In genomic region chr1:59247602-59248001, GRCm38 (mm10) we compare ENCODE assay signal across 9 mouse cellular contexts. TPM values are rescaled to one million over a fixed set of nuclear protein-coding genes. Genes with fewer than 3 reads are reported as not detected.
DNase-seq lines count a peak whose midpoint lies in the region; ATAC-seq and TF ChIP-seq lines count a peak whose summit lies in the region.
"Had no signal": no experiment of that assay in that cellular context is flagged by ENCODE, and none has a peak within 500 bp of the region (broad histone marks: within the 10 kb centered on the region; RNA-seq: fewer than 3 reads in every experiment).

No protein-coding gene starts in this region.

- no peak overlapping the region for H3K4me3 ChIP-seq in thymus, adult 2 months (ENCODE audit: control insufficient read depth, insufficient read depth, low read length)
- H3K4me3 ChIP-seq in cerebellum, adult 2 months (replicated peaks; ENCODE audit: insufficient read depth, low read depth, low read length): no peak overlapping the region
- H3K4me3 ChIP-seq in hindbrain, embryonic 16.5 days (ENCODE audit: low read length): no peak overlapping the region
- H3K4me3 ChIP-seq in liver, embryonic 11.5 days (ENCODE audit: low read depth, low read length): no peak overlapping the region
- no peak overlapping the region for H3K4me3 ChIP-seq in neural tube, embryonic 11.5 days (ENCODE audit: low read depth, low read length)
- H3K4me3 ChIP-seq: embryonic facial prominence, embryonic 15.5 days had no signal

- no peaks in the 10 kb centered on the region for H3K27me3 ChIP-seq in thymus, adult 2 months (ENCODE audit: control insufficient read depth, insufficient read depth, low read length)
- H3K27me3 ChIP-seq in cerebellum, adult 2 months (ENCODE audit: control insufficient read depth, insufficient read depth, low read length): no peaks in the 10 kb centered on the region
- H3K27me3 ChIP-seq in hindbrain, embryonic 16.5 days (replicated peaks; ENCODE audit: control insufficient read depth, insufficient read depth, low read length): no peaks in the 10 kb centered on the region
- H3K27me3 ChIP-seq in liver, embryonic 11.5 days (replicated peaks; ENCODE audit: control insufficient read depth, insufficient read depth, low read length): no peaks in the 10 kb centered on the region
- H3K27me3 ChIP-seq in neural tube, embryonic 11.5 days (ENCODE audit: control insufficient read depth, insufficient read depth, low read length): no peaks in the 10 kb centered on the region
- H3K27me3 ChIP-seq: embryonic facial prominence, embryonic 15.5 days had no signal

- no peak overlapping the region for H3K27ac ChIP-seq in thymus, adult 2 months (ENCODE audit: control insufficient read depth, insufficient read depth, low read length)
- H3K27ac ChIP-seq in cerebellum, adult 2 months (ENCODE audit: insufficient read depth, low read length): no peak overlapping the region
- H3K27ac ChIP-seq in hindbrain, embryonic 16.5 days (ENCODE audit: low read depth, low read length): no peak overlapping the region
- no peak overlapping the region for H3K27ac ChIP-seq in liver, embryonic 11.5 days (ENCODE audit: low read depth, low read length)
- no peak overlapping the region for H3K27ac ChIP-seq in neural tube, embryonic 11.5 days (ENCODE audit: low read depth, low read length)
- H3K27ac ChIP-seq: embryonic facial prominence, embryonic 15.5 days had no signal

- 8% methylated on average over 9 of the region's 9 CpGs for WGBS in thymus, adult 2 months
- 3% methylated on average over 9 of the region's 9 CpGs for WGBS in cerebellum, adult 2 months
- 4% methylated on average over 9 of the region's 9 CpGs for WGBS in hindbrain, embryonic 16.5 days
- WGBS in liver, embryonic 11.5 days: 5% methylated on average over 9 of the region's 9 CpGs
- 3% methylated on average over 9 of the region's 9 CpGs for whole genome bisulfite sequencing in neural tube, embryonic 11.5 days

- H3K9ac ChIP-seq in hindbrain, embryonic 16.5 days (ENCODE audit: low read depth, low read length): no peak overlapping the region
- no peak overlapping the region for H3K9ac ChIP-seq in liver, embryonic 11.5 days (ENCODE audit: low read depth, low read length)
- no peak overlapping the region; the same call in 1 of the 2 replicates for H3K9ac ChIP-seq in neural tube, embryonic 11.5 days (ENCODE audit: low read length)
- H3K9ac ChIP-seq: embryonic facial prominence, embryonic 15.5 days had no signal

- H3K4me1 ChIP-seq in thymus, adult 2 months (replicated peaks; ENCODE audit: control insufficient read depth, insufficient read depth, low read length): peaks cover 6% of the 10 kb centered on the region; the same call in 1 of the 2 replicates
- no peaks in the 10 kb centered on the region; the same call in 1 of the 2 replicates for H3K4me1 ChIP-seq in cerebellum, adult 2 months (ENCODE audit: control insufficient read depth, insufficient read depth, low read length)
- no peaks in the 10 kb centered on the region for H3K4me1 ChIP-seq in hindbrain, embryonic 16.5 days (ENCODE audit: control insufficient read depth, insufficient read depth, low read depth, low read length)
- H3K4me1 ChIP-seq in liver, embryonic 11.5 days (replicated peaks; ENCODE audit: control insufficient read depth, insufficient read depth, low read length): no peaks in the 10 kb centered on the region
- no peaks in the 10 kb centered on the region for H3K4me1 ChIP-seq in neural tube, embryonic 11.5 days (ENCODE audit: control insufficient read depth, insufficient read depth, low read length)
- H3K4me1 ChIP-seq: embryonic facial prominence, embryonic 15.5 days had no signal

- TF ChIP-seq CTCF in thymus, adult 2 months (IDR thresholded peaks at IDR 0.05; ENCODE audit: borderline replicate concordance, control insufficient read depth, extremely low read depth, insufficient read depth, low read length, poor library complexity): no peak
- TF ChIP-seq CTCF in cerebellum, adult 2 months (IDR thresholded peaks at IDR 0.05; ENCODE audit: borderline replicate concordance, insufficient read depth, low read depth, low read length): peak; percentile 100

- no peak for TF ChIP-seq POLR2A in thymus, adult 2 months (IDR thresholded peaks at IDR 0.05; ENCODE audit: control insufficient read depth, extremely low read depth, insufficient read depth, low read length, poor library complexity)
- no peak for TF ChIP-seq POLR2A in cerebellum, adult 2 months (IDR thresholded peaks at IDR 0.05; ENCODE audit: borderline replicate concordance, insufficient read depth, low read length)

- DNase-seq in thymus, adult 2 months: peak; percentile 31
- DNase-seq in thymus, adult 18-20 months: no peak
- DNase-seq in cerebellum, adult 2 months: peak; percentile 74 to 76
- peak; percentile 49 for DNase-seq in liver, embryonic 11.5 days (ENCODE audit: low spot score)
- DNase-seq in neural tube, embryonic 11.5 days (ENCODE audit: low spot score): peak; percentile 75
- DNase-seq in urinary bladder, postnatal 25 days (ENCODE audit: low spot score): peak; percentile 38

- H3K4me2 ChIP-seq in hindbrain, embryonic 16.5 days (ENCODE audit: low read length): no peak overlapping the region
- no peak overlapping the region for H3K4me2 ChIP-seq in liver, embryonic 11.5 days
- H3K4me2 ChIP-seq in neural tube, embryonic 11.5 days (ENCODE audit: low read depth): no peak overlapping the region
- H3K4me2 ChIP-seq: embryonic facial prominence, embryonic 15.5 days had no signal

- H3K9me3 ChIP-seq in hindbrain, embryonic 16.5 days (ENCODE audit: control insufficient read depth, low read length): no peaks in the 10 kb centered on the region
- H3K9me3 ChIP-seq in liver, embryonic 11.5 days (ENCODE audit: control insufficient read depth, low read length): no peaks in the 10 kb centered on the region
- H3K9me3 ChIP-seq in neural tube, embryonic 11.5 days (ENCODE audit: control insufficient read depth, low read length): no peaks in the 10 kb centered on the region
- H3K9me3 ChIP-seq: embryonic facial prominence, embryonic 15.5 days had no signal

- peak; percentile 72; the same call in 1 of the 2 replicates for ATAC-seq in frontal cortex, adult (ENCODE audit: low TSS enrichment)
- peak; percentile 61 for ATAC-seq in hindbrain, embryonic 16.5 days
- no peak for ATAC-seq in liver, embryonic 11.5 days (replicated peaks; ENCODE audit: low FRiP score)
- peak; percentile 48; the same call in 1 of the 2 replicates for ATAC-seq in neural tube, embryonic 11.5 days (ENCODE audit: insufficient read depth, low FRiP score, low TSS enrichment)

- no peaks in the 10 kb centered on the region for H3K36me3 ChIP-seq in thymus, adult 2 months (ENCODE audit: control insufficient read depth, insufficient read depth, low read length)
- no peaks in the 10 kb centered on the region for H3K36me3 ChIP-seq in hindbrain, embryonic 16.5 days (ENCODE audit: control insufficient read depth, insufficient read depth, low read length)
- H3K36me3 ChIP-seq in liver, embryonic 11.5 days (ENCODE audit: control insufficient read depth, insufficient read depth, low read length): no peaks in the 10 kb centered on the region
- H3K36me3 ChIP-seq in neural tube, embryonic 11.5 days (ENCODE audit: control insufficient read depth, insufficient read depth, low read length): no peaks in the 10 kb centered on the region
- H3K36me3 ChIP-seq: embryonic facial prominence, embryonic 15.5 days had no signal

RNA-seq across cellular contexts. Expression of gene Cdk15, which starts 9.1 kb away (rescaled TPM):
- polyA plus RNA-seq in thymus, adult 2 months (2012; rRNA removed): 0.12 TPM in 1 of 2 replicates, not detected in the other
- polyA plus RNA-seq in cerebellum, adult 2 months (2012; rRNA removed): 0.48 and 0.49 TPM in 2 replicates
- polyA plus RNA-seq in hindbrain, embryonic 16.5 days (2015; fragmentation: Nextera tagmentation; extraction: Ambion mirVana): 1.4 and 2.0 TPM in 2 replicates
- polyA plus RNA-seq in liver, embryonic 11.5 days (2014; fragmentation: Nextera tagmentation; extraction: Ambion mirVana): 0.21 TPM in 1 of 2 replicates, not detected in the other
- 0.31 and 0.89 TPM in 2 replicates for polyA plus RNA-seq in neural tube, embryonic 11.5 days (2014; fragmentation: Nextera tagmentation; extraction: Ambion mirVana)

RNA-seq across cellular contexts. Expression of gene Als2, which starts 10.6 kb away (rescaled TPM):
- polyA plus RNA-seq in thymus, adult 2 months (2012; rRNA removed): 15.9 and 18.6 TPM in 2 replicates
- polyA plus RNA-seq in cerebellum, adult 2 months (2012; rRNA removed): 74.1 and 84.0 TPM in 2 replicates
- polyA plus RNA-seq in hindbrain, embryonic 16.5 days (2015; fragmentation: Nextera tagmentation; extraction: Ambion mirVana): 16.9 and 21.1 TPM in 2 replicates
- polyA plus RNA-seq in liver, embryonic 11.5 days (2014; fragmentation: Nextera tagmentation; extraction: Ambion mirVana): 13.1 and 13.9 TPM in 2 replicates
- polyA plus RNA-seq in neural tube, embryonic 11.5 days (2014; fragmentation: Nextera tagmentation; extraction: Ambion mirVana): 18.6 and 19.0 TPM in 2 replicates

Comparison
In these comparisons a context has a peak if more than half of its experiments do, and no peak if none do; other contexts are left out.
1. DNase-seq: peak in thymus, adult 2 months (single experiment), cerebellum, adult 2 months (2 of 2), liver, embryonic 11.5 days (single experiment), neural tube, embryonic 11.5 days (single experiment) and urinary bladder, postnatal 25 days (single experiment); none in thymus, adult 18-20 months (0 of 2).